Mouse (Mus musculus) lung, adult 2 months (tissue): ENCODE data around the gene Tmem150c. TPM values are rescaled to one million over a fixed set of nuclear protein-coding genes. Genes with fewer than 3 reads are reported as not detected.

Source experiments
- DNase-seq: peaks from one replicate; pipeline ENCODE4 v3.0.0; 2022
- H3K4me1 ChIP-seq: fragments of 200-500 bp; 2 replicates; pipeline ENCODE4 v1.6.1; 2011; ENCODE audit warnings: low read length; ENCODE audit not compliant: control insufficient read depth, insufficient read depth
- H3K4me3 ChIP-seq: fragments of 200-500 bp; replicated peaks from 2 replicates; pipeline ENCODE3; 2011; ENCODE audit warnings: low read depth, mild to moderate bottlenecking, control low read depth, low read length; ENCODE audit errors: extremely low read depth
- CTCF ChIP-seq: fragments of 200-500 bp; IDR thresholded peaks from 2 replicates; pipeline ENCODE4 v1.5.1; 2011; ENCODE audit warnings: mild to moderate bottlenecking, low read length, control low read depth; ENCODE audit not compliant: insufficient read depth
- POLR2A ChIP-seq: fragments of 200-500 bp; IDR thresholded peaks from 2 replicates; pipeline ENCODE4 v1.6.1; 2011; ENCODE audit warnings: low read depth, mild to moderate bottlenecking, control low read depth, low read length, borderline replicate concordance; ENCODE audit errors: extremely low read depth
- WGBS: fragments of 180-500 bp; shearing (Covaris S2); methylation state at CpG from one replicate; pipeline ENCODE4 v1.1.7; 2018; 5-methylcytosine and 5-hydroxymethylcytosine counted together
- polyA plus RNA-seq: library from polyadenylated mRNA; depleted of rRNA; stranded (reverse); fragments of >200 nt; gene quantifications from 2 replicates; pipeline ENCODE4 v1.2.3, GENCODE M21; 2012

Gene Tmem150c
- polyA plus RNA-seq, 1 experiment: 2.8 TPM

DNA sequence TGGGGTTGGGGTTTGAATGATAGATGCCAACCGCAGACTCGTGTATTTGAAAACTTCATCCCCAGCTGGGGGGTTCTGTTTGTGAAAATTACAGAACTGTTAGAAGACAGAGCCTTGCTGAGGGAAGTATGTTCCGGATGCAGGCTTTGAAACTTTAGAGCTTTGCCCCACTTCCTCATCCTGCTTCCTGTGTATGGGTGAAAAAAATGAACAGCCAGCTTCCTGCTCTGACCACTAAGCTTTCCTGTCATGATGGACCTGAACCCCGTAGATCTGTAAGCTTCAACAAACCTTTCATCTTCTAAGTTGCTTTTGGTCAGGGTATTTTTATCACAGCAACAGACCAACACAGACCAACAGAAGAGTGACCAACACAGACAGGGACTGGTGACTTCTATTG, 77.6 kb downstream of the Tmem150c start:
- no peak for DNase-seq
- TF ChIP-seq POLR2A (no peak), CTCF (no peak)
- H3K4me1 ChIP-seq: no peaks in the 10 kb centered on the region
- no peak overlapping the region for H3K4me3 ChIP-seq
- 63% methylated on average over 4 of the region's 4 CpGs for WGBS

DNA sequence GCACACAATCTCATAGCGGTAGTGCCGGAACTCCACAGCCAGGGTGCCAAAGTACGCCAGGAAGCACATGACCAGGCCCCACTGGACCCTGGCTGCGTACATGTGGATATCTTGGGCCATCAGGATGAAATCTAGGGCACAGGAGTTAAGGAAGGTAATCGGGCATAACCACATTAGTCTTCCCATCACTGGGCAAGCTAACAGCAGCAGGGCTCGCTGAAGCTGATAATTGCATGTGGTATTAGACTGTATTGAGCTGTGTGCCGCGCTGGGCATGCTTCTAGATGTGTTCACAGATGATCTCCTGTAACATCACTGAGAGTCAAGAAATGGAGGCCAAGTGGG, 79.7 kb downstream of the Tmem150c start:
- Histone ChIP-seq H3K4me3 (no peak overlapping the region), H3K4me1 (no peaks in the 10 kb centered on the region)
- 79% methylated on average over 8 of the region's 8 CpGs for WGBS
- no peak for TF ChIP-seq POLR2A
- TF ChIP-seq CTCF: no peak
- DNase-seq: no peak

DNA sequence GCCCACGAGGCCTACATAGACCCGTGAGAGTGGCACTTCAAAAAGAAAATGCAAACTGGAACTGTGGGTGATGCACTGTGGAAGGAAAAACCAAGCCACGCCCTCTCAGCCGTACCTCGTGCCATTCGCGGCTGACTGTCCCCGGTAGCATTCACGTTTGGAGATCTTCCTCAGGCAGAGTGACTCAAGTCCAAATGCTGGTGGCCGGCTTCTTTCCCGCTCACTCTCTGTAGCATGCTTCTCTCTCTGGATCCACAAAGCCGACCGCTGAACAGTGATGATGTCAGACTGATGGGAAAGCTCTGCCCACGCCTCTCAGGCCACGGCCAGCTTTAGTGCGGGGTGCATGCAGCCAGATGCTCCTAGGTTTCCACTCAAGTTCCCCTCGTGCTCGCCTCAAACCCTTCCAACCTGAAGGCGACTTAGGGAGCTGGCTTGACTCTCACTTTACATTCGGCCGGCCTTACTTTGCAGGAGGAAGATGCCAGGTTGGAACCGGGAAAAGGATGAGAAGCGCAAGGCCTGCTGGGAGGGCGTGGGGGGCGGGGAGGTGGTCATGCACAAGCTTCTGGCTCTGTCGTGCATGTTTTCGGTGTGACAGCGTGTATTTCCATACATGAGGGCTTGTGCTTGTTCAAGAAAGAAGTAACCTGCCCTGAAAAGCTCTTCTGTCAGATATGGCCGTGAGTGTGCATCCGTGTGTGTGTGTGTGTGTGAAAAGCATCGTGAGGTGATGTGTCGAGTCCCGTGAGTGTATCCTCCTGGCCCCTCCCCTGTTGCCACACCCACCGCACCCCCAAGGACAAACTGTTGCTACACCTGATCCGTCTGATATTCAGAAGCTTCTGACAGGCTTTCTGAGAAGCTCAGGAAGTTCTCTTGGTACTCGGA, 80.3 kb downstream of the Tmem150c start:
- Histone ChIP-seq H3K4me3 (peak overlapping the region; percentile 29), H3K4me1 (no peaks in the 10 kb centered on the region)
- peak; percentile 8 for DNase-seq
- no peak for TF ChIP-seq CTCF
- no peak for TF ChIP-seq POLR2A
- WGBS: 24% methylated on average over 36 of the region's 36 CpGs

DNA sequence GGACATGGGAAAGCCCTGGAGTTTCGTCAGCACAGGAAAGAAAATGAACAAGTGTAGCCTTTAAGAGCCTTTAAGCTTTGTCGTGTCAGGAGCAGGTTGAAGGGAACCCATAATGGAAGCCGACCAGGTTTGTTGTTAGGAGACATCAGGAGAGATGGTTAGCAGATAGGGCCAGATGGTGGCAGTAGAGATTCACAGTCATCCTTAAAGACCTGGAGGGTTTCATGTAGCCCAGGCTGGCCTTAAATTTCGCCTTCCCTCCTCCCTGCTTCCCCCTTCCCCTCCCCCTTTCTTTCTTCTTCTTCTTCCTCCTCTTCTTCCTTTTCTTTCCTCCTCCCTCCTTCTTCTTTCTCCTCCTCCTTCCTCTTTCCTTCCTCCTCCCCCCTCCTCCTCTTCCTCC, 85.0 kb downstream of the Tmem150c start:
- H3K4me1 ChIP-seq: no peaks in the 10 kb centered on the region
- TF ChIP-seq CTCF (no peak), POLR2A (no peak)
- no peak overlapping the region for H3K4me3 ChIP-seq
- WGBS: 56% methylated on average over 4 of the region's 4 CpGs
- no peak for DNase-seq

DNA sequence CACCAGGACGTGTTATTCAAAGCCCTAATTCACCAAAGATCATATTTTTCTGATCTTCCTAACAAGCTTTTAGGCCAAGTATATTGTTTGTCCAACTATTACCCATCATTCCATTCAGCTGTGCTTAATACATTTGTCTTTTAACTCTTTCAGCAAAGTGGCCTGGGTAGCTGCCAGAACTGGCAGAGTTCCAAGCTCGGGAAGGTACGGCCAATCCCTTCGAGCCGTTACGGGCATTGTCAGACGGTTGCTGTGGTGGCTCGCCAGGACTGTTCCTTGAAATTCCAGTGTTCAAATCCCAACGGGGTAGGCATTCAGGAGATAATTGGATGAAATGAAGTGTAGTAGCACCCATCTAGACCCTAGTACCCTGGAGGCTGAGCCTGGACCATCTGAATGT, 87.1 kb downstream of the Tmem150c start:
- WGBS: 76% methylated on average over 9 of the region's 9 CpGs
- no peak for DNase-seq
- H3K4me1 ChIP-seq: no peaks in the 10 kb centered on the region
- no peak overlapping the region for H3K4me3 ChIP-seq
- TF ChIP-seq CTCF (no peak), POLR2A (no peak)

DNA sequence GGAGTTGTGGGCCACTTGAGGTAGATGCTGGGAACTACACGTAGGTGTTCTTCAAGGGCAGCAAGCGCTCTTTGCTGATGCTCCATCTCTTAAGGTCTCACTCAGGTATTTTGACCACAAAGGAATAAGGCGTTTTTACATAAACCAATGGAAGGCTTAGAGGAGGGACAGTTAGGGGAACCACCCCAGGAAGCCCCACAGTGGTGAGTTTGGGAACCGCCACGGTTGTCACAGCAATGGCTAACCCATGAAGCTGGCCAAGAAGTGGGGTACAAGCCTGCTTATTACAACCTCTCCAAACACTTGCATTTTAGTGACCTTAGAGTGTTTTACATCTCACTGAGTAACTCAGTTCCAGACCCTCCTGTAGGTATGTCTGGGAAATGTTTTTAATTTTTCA, 88.1 kb downstream of the Tmem150c start:
- Histone ChIP-seq H3K4me3 (no peak overlapping the region), H3K4me1 (no peaks in the 10 kb centered on the region)
- no peak for TF ChIP-seq POLR2A
- no peak for TF ChIP-seq CTCF
- 88% methylated on average over 5 of the region's 5 CpGs for WGBS
- no peak for DNase-seq

DNA sequence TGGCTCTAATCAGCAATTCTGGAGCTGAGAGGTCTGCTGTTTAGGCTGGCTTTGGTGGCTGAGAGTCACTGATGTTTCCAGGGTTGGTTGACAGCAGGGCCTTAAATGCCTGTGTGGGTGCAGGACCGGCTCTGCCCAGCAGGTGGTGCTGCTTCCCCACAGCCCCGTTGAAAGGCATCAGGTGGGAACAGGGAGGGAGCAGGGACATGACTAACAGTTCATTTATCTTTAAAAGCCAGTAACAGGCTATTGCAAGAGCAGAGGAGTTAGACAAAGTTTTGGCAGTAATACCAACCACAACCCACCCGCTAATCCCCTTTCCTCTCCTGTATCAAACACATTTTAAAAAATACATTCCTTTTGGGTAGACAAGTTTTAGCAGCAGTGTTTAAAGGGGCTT, 89.4 kb downstream of the Tmem150c start:
- H3K4me1 ChIP-seq: no peaks in the 10 kb centered on the region
- peak; percentile 85 for DNase-seq
- H3K4me3 ChIP-seq: no peak overlapping the region
- TF ChIP-seq POLR2A (no peak), CTCF (peak; percentile 97)
- 22% methylated on average over 3 of the region's 3 CpGs for WGBS

DNA sequence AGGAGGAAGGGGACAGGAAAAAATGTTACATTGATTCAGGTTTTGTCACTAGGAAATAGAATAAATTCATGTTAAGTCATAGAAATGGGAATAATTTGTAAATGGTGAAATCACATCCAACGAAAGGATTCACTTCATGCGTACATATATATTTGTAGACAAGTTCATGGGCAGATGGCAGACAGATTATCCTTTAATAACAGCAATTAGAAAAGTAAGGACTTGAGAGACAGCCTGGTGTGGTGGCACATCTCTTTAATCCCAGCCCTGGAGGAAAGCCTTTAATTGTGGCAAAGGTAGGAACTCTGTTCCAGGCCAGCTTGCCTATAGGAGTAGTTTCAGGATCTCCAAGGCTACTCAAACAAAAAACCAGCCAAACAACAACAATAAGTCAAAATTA, 90.1 kb downstream of the Tmem150c start:
- DNase-seq: no peak
- WGBS: 93% methylated on average over 2 of the region's 2 CpGs
- no peak for TF ChIP-seq CTCF
- TF ChIP-seq POLR2A: no peak

DNA sequence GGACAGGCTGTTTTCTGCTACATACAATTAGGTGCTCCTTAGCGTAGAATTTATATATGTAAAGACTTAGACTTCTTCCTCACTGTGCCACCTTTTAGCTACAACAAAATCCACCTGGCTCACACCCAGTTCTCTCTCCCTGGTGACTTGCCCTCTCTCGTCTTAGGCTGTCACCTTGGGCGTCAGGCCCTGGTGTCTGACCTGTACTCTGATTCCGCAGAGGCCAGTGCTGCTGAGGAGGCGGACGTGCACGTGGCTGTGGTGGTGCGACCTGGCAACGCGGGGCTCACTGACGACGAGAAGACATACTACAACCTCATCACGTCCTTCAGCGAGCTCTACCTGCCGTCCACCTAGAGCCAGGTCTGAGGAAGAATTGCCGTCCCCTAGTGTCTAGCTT, 92.0 kb downstream of the Tmem150c start:
- DNase-seq: no peak
- 92% methylated on average over 16 of the region's 16 CpGs for WGBS
- Histone ChIP-seq H3K4me3 (no peak overlapping the region), H3K4me1 (no peaks in the 10 kb centered on the region)
- TF ChIP-seq CTCF: no peak
- no peak for TF ChIP-seq POLR2A

More for the DNA sequence above, 90.1 kb downstream of the Tmem150c start:
- Histone ChIP-seq H3K4me3 (no peak overlapping the region), H3K4me1 (no peaks in the 10 kb centered on the region)

DNA sequence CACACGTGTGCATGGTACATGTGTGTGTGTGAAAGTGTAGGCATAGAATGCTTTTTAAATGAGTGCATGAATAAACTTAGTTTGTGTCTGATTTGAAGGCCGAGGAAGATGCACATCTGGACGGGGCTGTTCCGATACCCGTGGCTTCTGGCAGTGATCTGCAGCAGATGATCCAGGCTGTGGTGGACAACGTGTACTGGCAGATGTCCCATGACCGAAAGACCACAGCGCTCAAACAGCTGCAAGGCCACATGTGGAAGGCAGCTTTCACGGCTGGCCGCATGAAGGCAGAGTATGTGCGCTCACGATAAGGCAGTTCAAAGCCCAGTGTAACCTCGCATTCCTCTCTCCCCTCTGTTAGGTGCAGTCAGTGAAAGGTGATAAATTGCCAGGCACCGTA, 98.7 kb downstream of the Tmem150c start:
- TF ChIP-seq POLR2A: no peak
- H3K4me1 ChIP-seq: no peaks in the 10 kb centered on the region
- no peak for DNase-seq
- no peak overlapping the region for H3K4me3 ChIP-seq
- WGBS: 88% methylated on average over 14 of the region's 14 CpGs
